Mouse (Mus musculus) ovary, postnatal 14 days (tissue): ENCODE data around the gene Mob3a.
A peak's percentile ranks its signal among the peaks of the same experiment; 100 is the strongest.

Experiments used
- DNase-seq: peaks from one replicate; pipeline ENCODE4 v3.0.0; 2022; ENCODE audit warnings: low spot score

Mob3a gene

GRCm38 (mm10) chr10:80677942-80678436 lies 23.8 kb downstream of the Mob3a start, which contains the start of gene Mknk2:
TSS of gene Mknk2 (minus strand) at chr10:80678112.
- DNase-seq: peak; percentile 85

DNA sequence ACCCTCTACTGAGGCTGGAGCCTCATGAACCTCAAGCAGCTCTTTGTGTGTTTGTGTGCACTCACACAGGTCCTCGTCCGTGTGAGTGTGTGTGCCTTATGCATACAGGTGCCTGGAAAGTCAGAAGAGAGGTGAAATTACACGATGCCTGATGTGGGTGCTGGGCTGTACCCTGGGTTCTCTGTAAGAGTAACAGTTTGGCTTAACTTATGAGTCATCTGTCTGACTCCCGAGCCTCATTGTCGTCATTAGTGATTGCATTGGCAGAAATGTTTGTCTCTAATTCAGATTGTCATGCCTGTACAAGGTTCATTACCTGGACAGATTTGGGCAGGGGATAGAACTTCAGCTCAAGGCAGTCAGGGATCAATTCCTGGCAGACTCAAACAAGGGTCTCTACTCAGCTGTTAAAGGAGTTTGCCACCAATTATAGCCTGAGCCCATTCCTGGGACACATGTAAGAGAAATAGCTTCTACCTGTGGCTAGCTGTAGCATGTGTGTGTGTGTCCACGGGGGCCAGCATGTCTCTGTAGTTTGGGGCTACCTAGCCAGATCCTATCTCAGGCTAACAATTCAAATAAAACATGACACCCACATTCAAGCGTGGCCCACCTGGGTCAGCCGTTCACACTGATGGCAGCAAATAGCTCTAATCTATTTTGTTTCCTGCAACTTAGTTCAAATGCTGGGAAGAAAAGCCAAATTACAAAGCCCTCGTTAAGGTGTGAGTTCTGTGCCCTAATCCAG lies 24.5 kb downstream of the Mob3a start:
- DNase-seq: no peak

DNA sequence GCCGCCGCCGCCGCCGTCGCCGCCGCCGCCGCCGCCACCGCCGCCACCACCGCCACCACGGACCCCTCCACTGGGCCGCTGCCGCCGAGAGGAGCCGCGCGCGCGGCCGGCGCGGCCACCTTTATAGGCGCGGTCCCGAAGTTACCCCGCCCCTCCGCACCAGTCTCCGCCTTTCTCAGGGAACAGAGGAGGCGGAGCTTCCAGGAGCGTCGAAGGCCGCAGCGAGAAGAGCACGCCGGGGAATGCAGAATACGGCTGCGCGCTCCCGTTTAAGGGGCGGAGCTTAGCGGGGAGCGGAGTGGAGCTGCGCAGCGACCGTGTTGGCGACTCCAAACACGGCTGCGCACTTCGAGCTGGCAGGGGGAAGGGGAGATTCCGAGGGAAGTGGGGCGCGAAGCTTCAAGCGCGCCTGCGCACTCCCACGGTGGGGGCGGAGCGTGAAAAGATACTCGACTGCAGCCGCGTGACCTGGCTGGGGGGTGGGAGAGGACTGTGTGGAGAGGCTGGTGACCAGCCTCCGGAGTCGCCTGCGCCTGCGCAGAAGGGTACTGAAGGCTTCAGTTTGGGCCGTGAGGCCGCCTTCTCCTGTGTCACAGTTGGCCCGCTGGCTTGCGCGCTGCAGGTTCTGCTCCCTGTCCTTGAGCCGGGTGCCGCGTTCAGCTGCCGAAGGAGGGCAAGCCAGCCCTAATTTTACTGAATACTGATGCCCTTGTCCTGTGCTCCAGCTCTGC lies 25.4 kb downstream of the Mob3a start:
- peak; percentile 98 for DNase-seq

DNA sequence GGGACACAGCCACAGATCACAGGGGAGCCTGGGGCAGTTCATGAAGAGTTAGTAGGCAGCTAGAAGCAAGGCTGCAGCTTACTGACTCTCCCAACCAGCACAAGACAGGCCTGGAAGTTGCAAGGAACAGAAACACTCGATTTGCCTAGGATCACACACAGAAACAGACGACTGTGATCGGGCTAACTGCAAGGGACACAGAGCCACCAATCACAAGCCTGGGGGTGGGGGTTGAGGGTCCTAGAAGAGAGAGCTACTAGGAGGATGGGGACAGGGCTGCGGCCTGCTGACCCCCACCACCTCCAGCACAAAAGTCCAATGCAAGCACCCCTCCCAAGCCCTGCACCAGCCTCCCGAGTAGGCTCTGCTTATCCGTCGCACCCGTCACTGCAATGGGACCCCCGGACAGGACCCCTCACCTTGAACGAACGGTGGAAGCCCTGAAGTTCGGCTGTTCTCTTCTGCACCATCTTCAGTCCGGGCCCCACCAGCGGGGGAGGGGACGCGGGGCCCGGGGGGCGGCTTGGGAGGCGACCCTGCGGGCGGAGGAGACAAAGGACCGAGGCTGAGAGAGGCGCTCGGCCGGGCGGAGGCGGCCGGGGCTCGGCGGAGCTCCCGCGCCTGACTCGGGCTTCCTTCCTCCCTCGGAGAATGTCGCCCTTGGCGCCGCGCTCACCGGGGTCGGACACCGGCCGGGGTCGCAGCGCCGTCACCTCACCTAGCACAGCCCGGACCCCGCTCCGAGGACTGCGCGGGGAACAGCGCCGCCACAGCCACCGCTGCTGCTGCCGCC lies 26.2 kb downstream of the Mob3a start:
- DNase-seq: no peak

- DNase-seq: no peak
These were observed 26.8 kb downstream of the Mob3a start for GRCm38 (mm10) chr10:80674851-80675404.

- DNase-seq: no peak
These were observed 27.5 kb downstream of the Mob3a start for GRCm38 (mm10) chr10:80674161-80674711.

- DNase-seq: no peak
These were observed 28.1 kb downstream of the Mob3a start for GRCm38 (mm10) chr10:80673690-80674089.

DNA sequence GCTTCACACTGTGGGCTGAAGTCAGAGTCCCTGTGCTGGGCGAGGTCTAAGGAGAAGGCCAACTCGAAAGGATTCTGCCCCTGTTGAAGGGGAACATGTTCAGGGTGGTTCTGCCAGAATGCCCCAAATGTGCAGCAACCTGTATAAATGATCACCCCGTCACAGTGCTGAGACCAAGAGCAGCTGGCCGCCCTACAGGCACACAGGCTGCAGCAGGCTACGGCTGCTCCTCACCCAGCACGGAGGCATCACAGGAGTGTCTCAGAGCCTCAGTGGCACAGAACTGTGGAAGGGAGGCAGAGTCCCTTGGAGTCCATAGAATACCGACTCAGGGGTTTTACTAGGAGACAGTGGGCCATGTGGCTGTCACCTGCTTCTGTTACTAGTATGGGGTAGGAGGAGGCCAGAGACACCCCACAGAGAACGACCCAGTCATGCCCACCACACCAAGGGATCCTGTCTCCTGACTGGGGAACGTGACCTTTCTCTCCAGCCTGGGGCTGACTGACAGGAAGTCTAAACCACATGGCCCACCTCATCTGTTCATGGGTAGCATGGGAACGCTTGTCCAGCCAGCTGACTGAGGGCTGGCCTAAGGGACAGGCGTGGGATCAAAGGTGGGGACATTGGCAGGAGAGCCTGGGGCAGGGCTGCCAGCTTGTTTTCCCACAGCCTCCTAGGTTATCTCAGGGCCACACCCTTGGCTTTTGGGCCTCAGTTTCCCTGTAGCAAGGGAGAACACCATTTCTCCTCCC lies 29.7 kb downstream of the Mob3a start:
- DNase-seq: no peak

DNA sequence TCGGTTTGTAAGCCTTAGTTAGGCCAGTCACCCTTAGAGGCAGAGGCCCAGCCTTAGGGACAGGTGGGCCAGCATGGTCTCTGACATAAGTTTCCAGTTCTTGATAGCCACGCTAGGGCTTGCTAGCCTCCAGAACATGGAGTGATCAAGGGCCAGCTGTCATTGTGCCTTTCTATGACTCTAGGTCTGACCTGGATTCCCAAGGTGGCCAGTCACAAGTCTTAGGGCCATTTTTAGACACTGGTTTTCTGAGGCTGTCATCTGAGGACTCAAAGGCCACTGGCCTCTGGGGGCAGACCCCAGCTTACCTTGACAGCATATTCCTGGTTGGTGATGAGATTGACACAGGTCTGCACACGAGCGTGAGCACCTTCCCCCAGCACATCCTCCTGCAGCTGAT lies 30.5 kb downstream of the Mob3a start:
- DNase-seq: no peak

GRCm38 (mm10) chr10:80670531-80670930 lies 31.2 kb downstream of the Mob3a start:
- no peak for DNase-seq

GRCm38 (mm10) chr10:80669737-80670485 lies 31.9 kb downstream of the Mob3a start:
- DNase-seq: peak; percentile 65

DNA sequence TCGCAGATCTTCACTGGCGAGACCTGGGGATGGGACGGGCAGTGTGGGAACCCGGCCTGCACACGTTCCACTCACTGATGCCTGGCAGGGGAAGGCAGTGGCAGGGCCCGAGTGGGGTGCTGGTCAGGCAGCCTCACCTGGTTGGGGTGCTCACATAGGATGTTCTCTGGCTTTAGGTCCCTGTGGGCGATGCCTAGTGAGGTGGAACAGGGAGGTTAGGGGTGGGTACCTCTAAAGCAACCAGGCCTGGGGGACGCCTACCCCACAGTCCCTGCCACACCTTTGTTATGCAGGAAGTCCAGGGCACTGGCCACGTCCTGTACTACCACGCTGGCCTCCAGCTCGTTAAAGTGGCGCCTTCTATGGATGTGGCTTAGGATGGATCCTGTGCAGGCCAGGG lies 32.8 kb downstream of the Mob3a start:
- no peak for DNase-seq

GRCm38 (mm10) chr10:80668614-80669013 lies 33.2 kb downstream of the Mob3a start:
- no peak for DNase-seq

- DNase-seq: no peak
These were observed 34.9 kb downstream of the Mob3a start for GRCm38 (mm10) chr10:80666837-80667412.

- no peak for DNase-seq
These were observed 35.6 kb downstream of the Mob3a start for GRCm38 (mm10) chr10:80665981-80666733.

- no peak for DNase-seq
These were observed 36.3 kb downstream of the Mob3a start for GRCm38 (mm10) chr10:80665459-80665858.

DNA sequence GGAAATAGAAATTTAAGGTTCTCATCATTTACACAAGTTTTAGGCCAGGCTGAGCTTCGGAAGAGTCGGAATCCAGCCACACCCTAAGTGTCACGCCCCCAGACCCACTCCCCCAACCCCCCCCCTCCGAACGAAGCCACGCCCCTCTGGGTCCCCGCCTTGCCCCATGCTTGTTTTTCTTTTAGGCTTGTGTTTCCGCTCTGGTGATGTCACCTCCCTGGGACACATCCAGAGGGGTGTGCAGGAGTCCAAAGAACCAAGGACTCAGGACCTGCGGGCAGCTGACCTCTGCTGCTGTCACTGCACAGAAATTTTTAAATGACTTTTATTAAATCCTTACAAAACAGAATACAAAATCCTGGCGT lies 36.8 kb downstream of the Mob3a start:
- peak; percentile 54 for DNase-seq

DNA sequence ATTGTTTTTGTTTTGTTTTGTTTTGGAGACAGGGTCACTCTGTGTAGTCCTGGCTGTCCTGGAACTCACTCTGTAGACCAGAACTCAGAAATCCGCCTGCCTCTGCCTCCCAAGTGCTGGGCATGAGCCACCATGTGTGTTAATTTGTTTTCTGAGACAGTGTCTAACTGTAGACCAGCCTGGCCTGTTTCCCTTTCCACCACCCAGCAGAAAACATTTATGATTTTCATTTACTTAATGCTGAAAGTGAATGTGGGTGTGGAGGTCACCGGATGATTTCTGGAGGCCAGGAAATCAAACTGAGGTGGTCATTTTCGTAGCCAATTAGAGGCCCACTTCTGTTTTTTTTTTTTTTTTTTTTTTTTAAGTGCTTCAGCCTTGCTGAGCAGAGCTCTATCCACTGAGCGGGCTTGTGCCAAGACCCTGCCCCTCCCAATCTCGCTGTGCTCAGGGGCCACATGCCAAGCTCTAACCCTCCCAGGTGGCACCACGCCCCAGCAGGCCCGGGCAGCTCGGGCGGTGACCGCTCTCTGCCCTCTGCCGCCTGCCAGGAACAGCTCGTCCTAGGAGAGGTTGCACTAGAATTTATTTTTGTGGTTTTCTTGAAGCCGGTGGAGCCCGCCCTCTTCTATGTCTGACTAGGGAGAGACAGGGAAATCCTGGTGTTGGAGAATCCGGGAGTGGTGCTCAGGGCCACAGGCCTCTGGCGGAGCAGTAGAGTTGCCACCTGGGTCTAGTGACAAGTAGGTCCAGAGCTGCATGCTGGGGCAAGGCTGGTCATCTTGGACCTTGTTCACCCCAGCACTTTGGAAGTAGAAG lies 37.4 kb downstream of the Mob3a start:
- peak; percentile 83 for DNase-seq
